Mouse (Mus musculus) left cerebral cortex, adult 11 months (tissue): ENCODE measurements at regions not wholly inside any gene's neighbourhood (a gene's known extent, or its start where the extent isn't known, plus 50 kb on each side); places are given as distances from the start of the nearest gene placed in this dataset.

Experiments
- DNase-seq: peaks from one replicate; pipeline ENCODE4 v3.0.0; 2022; ENCODE audit warnings: low spot score

DNA sequence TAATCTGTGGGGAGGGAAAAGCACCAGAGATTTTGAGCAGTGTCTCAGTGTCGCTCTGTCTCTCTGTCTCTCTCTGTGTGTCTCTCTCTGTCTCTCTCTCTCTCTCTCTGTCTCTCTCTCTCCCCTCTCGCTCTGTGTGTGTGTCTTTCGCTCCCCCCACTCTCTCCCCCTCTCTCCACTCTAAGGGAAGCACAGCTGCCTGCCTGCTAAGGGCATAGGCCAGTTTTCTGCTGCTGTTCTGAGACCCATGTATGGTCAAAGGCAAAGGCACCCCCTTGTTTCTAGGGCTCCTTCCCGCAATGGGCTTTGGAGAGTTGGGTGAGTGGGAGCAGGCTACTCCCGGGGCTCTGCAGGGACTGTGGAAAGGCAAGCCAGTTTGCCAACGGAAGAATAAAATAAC, 192.2 kb downstream of the Lmo4 start:
- DNase-seq, result no peak

DNA sequence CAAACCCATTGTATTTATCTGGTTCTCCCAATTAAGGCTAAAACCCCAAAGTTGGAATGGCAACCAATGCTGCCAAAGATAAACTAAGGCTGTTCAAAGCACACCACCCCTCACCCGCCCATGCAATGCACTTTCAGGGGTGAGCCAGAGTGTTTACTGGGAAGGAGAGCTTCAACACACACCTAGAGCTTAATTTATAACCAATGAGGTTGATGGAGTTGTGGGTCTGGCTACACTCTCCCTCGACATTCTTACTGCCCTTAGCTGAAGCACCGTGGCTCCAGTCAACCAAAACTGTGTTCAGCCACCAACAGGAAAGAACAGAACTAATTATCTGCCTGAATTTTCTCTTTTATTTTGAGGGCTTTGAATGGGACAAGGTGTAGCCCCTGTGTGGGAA, 192.8 kb downstream of the Lmo4 start:
- DNase-seq, result no peak

DNA sequence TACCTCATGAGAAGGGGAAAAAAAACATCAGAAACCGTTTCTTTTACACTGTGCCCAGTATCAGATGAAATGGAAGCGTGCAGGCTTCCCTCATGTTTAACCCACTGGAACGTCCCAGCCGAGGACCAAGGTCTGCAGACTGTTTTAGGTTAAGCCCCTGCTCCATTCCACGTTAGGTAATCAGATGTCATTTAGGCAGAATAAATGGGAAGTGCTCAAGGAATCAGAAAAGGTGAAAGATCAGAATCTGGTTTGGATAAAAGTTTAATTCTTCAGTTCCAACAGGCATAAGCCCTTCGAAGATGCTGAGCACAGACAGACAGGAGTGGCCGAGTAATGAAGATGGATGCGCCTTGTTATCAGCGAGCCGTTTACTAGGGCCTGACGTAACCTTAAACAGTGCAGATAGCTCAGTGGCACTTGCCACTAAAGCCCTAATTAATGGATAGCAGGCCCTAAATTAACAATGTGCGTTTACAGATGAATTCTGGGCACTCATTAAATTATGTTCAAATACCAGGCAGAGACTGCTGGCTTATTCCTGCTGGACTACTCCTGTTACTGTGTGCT, 193.5 kb downstream of the Lmo4 start:
- no peak for DNase-seq

DNA sequence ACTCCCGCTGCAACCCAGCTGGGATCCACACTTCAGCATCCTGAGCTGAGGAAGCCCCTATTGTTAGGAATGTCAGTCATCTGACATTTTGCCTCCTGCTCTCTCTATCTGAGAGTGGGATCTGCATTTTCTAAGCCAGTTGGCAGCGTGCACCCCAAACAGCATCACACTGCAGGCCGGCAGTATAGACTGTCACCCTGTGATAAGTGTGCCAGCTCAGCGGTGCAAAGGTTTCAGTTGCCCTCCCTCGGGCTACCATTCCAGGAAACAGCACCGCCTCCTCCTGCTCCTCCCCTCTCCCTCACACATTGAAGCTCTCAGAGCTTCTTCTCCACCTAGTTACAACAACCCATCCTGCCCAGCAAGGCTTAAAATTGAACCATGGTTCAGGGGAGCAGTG, 194.5 kb downstream of the Lmo4 start:
- DNase-seq, result no peak

DNA sequence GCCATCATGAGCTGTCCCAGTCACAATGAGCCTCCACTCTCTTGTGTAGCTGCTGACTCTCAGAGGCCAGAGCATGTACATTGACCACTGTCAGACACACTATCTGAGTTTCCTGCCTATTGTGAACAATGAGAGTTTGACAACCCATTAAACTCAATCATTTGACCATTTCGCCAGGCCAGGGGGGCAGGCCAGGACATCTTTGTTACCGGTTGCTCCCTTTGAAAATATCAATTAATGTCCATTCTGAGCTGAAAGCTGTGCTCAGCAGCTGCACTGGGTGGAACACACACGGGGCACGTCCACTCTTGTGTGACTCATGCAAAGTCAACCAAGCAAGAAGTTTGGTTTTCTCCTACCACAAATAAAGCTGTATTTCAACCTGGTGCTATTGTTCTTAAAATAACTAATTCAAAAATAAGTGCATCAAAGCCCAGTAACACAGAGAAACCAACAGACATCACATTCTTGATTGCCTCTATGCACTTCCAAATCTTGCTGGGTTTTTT, 197.9 kb downstream of the Lmo4 start:
- no peak for DNase-seq

DNA sequence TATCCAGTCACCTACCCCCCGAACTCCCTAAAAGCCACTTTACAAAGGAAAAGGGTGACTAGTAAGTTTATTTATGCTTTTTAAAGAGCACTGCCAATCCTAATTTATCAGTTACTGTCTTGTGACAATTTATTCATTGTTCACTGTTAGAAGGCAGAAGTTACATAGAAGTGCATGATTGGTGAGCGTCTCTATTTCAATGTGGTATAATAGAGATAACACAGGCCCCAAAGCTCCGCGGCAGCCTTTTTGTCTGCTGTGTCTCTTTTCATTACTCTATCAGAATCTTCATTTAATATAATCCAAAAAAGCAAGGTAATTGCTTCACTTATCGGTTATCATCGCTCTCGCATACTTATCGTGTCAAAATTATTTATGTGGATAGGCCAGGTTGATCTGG, 207.1 kb downstream of the Lmo4 start:
- DNase-seq, result no peak

DNA sequence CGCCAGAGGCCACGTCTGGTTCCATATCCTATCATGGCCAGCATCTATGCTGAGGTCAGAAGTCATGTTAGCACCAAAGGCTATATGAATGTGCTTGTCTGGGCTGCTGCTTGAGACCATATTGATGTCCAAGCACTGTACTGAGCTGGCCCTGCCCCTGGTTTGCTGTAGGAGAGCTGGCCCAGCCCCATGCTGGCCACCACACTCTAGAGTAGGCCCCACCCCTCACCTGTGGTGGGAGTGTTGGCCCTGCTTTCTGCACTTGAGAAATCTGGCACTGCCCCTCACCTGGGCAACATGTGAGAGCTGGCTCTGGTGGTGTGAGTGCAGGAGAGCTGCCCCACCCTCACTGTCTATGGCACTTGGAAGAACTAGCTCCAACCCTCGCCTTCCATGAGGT, 210.0 kb downstream of the Lmo4 start:
- no peak for DNase-seq

DNA sequence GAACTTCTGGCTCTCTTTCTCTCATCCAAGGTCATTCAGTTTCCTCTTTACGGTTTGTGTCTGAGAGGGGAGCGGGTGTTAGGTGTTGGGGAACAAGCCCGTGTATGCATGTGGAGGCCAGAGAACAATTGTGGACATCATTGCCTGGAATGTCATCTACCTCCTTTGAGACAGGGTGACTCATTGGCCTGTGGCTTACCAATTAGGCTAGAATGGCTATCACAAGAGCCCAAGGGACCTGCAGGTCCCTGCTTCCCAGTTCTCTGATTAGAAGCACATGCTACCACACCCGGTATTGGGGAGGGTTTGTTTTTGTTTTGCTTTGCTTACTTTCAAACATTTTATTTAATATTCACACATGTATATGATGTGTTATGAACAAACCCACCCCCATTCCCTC, 216.0 kb downstream of the Lmo4 start:
- no peak for DNase-seq

DNA sequence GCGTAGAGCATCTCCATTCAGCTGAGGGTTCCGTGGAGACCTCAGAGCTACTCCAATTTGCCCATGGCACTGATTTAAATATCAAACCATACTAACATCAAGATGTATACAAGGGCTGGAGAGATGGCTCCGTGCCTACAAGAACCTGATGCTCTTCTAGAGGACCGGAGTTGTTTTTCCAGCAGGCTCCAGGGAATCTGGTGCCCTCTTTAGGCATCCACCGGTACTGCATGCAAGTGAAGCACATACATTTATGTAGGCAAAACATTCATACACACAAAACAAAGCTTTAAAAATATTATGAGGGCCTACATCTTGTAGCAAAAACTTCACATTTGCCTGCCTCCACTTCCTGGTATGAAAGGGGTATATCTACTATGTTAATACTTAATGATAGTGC, 217.0 kb downstream of the Lmo4 start:
- DNase-seq, result no peak

DNA sequence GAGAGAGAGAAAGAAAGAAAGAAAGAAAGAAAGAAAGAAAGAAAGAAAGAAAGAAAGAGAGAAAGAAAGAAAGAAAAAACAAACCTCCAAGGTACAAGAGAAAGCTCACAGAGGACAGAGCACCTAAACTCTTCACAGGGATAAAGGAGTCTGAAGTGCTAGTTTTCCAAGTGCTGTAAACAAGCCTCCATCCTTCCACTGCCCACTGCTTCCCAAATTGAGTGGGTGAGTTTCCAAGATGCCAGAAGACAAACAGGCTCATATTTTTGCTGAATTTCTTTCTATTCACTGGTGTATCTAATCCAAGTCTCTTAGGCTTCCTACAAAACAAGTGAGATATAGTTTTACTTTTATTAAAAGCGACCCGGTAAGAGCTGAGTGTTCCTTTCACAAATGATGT, 218.2 kb downstream of the Lmo4 start:
- no peak for DNase-seq

DNA sequence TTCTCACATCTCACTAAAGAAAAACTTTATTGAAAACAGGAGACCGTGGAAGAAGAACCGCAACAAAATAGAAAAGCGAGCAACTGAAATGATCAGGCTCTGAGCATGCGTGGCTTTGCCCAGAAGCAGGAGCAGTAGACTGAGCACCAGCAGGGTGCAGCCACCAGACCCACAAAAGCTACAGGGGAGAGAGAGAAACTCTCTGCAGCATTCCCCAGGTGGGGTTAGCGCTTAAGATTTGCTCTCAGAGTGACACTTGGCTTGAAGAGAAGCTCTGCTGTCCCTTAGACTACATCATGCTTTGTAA, 218.9 kb downstream of the Lmo4 start:
- no peak for DNase-seq

DNA sequence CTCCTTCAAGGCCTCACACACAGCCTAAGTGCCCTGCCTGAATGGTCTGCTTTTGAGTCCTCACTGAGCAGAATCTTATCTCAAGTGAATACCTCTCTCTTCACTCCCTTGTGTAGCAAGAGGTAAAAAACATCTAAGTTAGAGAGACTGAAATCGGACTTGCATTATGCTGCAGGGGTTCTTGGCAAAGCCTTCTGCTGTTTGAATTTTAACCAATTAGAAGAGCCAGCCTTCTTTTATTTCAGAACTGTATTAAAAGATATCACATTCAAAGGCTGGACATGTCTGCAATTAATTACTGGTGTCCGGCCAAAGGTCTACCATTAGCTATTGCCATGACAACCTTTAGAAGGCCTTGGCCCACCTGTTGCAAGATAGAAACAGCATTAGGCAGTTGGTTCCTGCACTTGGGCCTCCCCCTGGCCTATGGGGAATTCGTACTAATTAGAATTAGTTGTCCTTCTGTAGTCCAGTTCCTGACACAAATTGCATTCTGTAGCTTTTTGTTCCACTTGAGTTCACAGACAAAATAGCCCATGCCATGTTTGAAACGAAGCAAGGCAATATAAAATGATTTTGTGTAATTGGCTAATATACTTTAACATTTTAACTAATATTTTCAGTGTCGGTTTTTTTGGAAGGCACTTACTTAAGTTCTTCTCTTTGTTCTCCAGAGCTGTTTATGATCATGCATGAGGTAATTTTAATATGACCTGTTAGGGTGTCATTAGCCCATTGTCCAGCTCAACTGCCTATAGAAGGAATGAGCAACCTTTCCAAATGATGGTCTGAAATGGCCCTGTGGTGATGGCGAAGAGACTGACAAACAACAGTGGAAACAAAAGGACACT, 219.4 kb downstream of the Lmo4 start:
- DNase-seq, result no peak

DNA sequence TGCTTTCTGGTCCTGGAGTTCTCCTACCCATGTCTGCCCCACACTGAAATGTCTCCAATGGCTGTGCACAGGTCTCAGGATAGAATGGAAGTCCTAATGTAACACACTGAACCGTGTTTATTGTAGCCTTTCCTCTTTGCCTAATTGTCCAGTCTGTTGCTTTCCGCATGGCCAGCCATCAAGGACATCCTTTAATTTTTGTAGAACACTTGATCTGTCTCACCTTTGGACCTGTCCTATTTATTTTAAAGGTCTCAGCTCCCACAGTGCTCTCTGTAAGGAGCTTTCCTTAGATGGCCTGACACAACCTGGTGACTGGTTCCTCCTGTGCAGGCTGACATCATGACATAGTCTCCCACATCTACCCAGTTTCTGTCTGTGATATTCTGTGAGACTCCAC, 226.3 kb downstream of the Lmo4 start:
- no peak for DNase-seq

DNA sequence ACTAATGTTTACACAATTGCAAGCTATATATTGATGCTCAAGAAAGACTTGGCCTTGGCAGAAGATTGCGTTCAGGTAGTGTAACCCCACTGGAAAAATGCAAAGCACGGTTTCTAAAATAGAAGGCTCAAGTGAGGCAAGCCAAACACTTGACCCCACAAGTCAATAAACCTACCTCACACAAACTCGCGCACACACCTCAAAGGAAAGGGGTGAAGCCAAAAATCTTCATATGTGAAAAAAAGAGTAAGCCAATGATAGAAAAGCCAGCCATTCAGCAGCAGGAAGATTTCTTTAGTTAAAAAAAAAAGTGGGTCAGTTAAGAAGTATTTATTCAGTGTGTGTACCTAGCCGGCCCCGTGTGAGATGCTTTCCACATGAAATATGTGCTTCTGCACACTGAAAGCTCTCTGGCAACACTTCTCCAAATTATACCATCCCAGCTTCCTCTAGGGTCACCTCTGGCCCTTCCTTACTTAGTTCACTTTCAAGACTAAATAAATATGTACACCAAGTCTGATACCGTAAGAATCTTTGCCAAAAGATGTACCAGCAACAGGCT, 227.1 kb downstream of the Lmo4 start:
- DNase-seq, result no peak

DNA sequence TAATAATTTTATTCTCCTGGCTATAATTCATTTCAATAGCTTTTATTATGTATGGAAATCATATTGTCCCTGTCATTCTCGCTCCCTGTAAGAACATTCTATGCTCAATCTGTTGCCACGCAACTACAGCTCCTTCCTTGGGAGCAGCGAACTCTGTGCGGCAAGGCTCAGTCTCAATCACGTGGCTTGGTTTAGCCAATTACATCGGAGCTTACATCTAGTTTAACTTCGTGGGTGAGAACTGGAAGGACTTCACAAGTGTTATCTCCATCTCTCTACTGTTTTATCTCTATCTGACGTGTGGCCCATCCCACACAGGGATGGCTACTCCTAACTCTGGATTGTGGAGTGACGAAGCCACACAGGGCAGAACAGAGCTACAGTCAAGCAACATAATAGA, 231.4 kb downstream of the Lmo4 start:
- DNase-seq, result peak; percentile 21

DNA sequence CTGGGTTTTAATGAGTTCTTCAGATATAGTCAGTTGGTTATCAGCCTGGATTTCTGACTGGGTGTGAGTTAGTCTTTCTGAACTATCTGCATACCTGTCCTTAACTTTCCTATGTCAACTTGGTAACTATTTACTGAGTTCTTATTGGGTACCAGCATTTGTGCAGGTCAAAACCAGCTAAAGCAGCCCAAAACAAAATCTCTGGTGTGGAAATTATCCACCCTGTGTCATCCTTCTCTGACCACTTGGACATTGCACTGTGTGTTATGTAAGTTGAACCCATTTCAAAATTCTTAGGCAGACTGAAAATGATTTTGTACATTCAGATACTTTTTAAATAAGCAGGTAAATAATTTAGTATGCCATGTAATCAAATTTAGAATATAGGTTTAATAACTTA, 232.7 kb downstream of the Lmo4 start:
- DNase-seq, result no peak

DNA sequence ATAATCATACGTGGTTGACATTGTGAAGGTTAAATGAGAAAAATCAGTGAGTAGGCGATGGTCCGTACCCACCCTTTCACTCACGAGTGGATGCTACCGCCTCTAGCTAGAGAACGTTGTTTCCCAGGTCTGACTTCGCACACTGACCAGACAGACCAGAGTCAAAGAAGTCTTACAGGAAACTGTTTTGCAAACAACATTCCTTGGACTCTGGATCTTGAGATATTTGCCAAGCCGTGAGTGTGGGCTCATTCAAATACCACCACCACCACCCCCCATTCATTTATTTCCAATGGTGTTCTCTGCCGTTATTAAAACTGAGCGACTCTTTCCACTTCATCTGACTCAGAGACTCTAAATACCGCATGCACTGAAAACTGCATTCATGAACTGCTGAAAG, 234.2 kb downstream of the Lmo4 start:
- DNase-seq, result no peak

DNA sequence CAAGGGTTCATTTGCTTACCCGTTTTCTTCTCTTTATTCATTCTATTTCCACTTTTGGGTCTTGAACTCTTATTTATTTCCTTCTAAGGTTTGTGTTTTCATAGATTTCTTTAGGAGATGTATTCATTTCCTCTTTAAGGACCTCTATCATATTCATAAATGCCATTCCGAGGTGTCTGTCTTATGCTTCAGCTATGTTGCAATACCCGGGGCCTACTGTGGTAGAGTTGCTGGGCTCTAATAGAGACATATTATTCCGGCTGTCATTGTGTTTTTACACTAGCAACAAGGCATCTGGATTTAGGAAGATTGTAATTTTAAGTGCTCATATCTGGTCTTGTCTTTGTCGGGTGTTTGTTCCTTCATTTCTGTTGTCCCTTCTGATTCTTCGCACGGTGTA, 249.5 kb downstream of the Lmo4 start:
- DNase-seq, result no peak

DNA sequence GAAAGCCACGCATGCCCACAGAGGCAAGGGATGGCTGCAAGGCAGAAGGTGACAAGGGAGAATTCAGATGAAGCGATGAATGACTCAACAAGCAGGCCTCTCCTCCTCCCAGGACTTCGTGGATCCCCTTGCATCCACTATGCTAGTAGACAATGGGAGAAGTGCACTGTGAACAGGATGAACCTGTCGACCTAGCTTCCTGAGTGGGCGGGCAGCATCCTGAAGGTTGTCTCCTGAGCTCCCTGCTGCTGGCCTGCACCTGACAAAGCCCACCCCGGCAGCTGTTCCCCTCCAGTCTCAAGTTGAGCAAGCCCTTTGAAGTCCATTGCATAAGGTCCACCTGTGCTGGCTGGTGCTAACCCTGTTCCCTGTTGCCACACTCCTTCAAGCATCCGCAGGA, 250.2 kb downstream of the Lmo4 start:
- DNase-seq, result no peak

DNA sequence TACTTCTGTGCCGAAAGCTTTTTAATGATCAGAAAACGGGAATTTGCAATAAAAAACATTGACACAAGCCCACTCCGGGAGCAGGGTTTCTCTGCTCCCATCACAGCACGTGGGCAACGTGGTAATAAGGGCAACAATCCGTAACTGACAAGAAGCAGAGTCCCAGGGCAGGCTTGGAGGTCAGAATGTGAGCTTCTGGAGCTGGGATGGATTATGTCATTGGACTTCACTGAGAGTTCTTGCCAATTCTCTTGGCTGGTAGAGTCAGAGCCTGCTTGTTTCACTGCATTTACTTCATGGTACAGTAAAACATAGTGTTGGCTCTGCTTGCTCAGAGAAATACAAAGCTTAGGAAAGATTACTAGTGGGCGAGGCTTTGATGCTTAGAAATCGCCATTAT, 252.7 kb downstream of the Lmo4 start:
- no peak for DNase-seq

DNA sequence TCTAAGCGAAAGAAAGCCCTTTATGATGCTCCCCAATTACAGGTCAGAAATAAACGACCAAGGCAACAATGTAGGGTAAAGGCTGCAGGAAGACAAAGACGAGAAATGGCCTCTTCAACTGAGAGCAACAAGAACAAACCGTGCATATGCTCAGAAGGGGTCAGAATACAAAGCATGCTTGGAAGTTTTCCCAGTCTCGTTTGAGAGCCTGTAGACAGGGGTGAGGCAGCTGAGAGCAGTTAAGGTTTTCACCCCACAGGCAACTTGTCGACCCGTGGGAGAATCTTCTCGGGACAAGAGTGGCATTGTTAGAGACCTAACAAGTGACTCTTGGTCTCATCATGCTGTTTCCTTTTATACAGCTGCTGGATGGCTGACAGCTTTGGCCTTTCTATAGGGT, 255.4 kb downstream of the Lmo4 start:
- no peak for DNase-seq

DNA sequence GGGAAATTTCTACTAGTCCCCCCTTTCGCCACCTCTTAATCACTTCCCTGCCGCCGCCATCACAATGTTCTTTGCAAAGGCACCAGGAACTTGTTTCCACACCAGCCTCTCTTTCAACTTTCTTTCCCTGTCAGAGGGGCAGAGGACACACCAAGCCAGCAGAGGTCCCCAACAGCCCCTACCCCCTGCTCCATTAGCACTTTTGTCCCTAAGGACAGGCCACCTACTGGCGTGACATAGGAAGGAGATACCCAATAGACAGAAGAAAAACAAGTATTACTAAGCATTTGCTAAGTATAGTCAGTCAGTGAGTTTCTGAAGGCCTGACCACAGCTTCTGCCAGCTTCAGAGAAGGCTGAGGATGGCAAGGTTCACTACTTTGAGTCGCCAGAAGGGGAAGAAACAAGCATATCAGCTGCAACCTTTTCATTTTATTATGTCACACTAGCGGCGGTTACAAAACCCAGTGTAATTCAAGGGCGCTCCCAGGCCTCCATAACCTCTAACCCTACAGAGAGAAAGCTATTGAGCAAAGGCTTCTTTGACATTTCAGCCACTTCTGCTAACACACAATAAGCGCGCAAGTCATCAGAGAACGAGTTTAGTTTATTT, 255.9 kb downstream of the Lmo4 start:
- no peak for DNase-seq

DNA sequence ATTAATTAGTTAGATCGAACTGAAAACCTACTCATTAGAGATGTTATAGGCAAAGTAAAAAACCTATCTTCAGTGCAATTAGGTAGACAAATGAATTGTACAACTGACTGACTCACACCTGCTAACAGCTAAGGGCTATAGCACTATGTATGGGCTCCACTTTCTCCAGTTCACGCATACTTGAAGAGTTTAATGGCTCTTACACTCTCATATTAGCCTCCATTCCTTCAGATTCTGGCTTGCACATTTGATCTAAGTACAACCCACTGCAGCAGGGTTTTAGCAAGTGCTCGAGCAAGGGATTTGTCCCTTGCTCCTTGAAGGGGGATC, 257.1 kb downstream of the Lmo4 start:
- no peak for DNase-seq
